Mouse (Mus musculus): ENCODE results near the gene A030003K21Rik.

GRCm38 (mm10) chr1:82986738-82987137 is 43.5 kb upstream of the A030003K21Rik start:
- no peak for TF ChIP-seq CTCF (IDR thresholded peaks at IDR 0.05; ENCODE audit: extremely low read depth, insufficient read depth, insufficient read length, insufficient replicate concordance)
- TF ChIP-seq POLR2A (IDR thresholded peaks at IDR 0.05; ENCODE audit: low read depth, low read length), result no peak
